Mouse (Mus musculus) layer of hippocampus, adult 2 months (tissue): ENCODE results near the gene Sec22a. TPM values are rescaled to one million over a fixed set of nuclear protein-coding genes. Genes with fewer than 3 reads are reported as not detected.
A peak's percentile ranks its signal among the peaks of the same experiment; 100 is the strongest.

Source experiments
- DNase-seq, 2 experiments: peaks; one replicate each; pipeline ENCODE4 v3.0.0; 2022; ENCODE audit warnings: low spot score in 2 of 2
- H3K27ac ChIP-seq: fragments of 200-600 bp; 2 replicates; pipeline ENCODE4 v1.8.1; 2022
- H3K4me3 ChIP-seq: fragments of 200-600 bp; 2 replicates; pipeline ENCODE4 v1.8.1; 2022; ENCODE audit warnings: mild to moderate bottlenecking
- CTCF ChIP-seq: fragments of 200-600 bp; conservative IDR thresholded peaks from 2 replicates; pipeline ENCODE4 v1.8.1; 2022; ENCODE audit warnings: antibody characterized with exemption, mild to moderate bottlenecking, moderate library complexity
- total RNA-seq, 2 experiments: library from RNA; stranded (reverse); gene quantifications; 2 replicates each; pipeline ENCODE4 v1.2.3; 2021

Sec22a gene
- total RNA-seq, 2 experiments from 2014 or later: 13.7 to 16.7 TPM

GRCm38 (mm10) chr16:35270353-35270934, 93.3 kb downstream of the Sec22a start:
- TF ChIP-seq CTCF: peak; percentile 95
- no peak overlapping the region for H3K27ac ChIP-seq
- peak; percentile 88 to 93 for DNase-seq
- H3K4me3 ChIP-seq: no peak overlapping the region

Other genes starting within 250 kb of the Sec22a start
- 10 to 100 TPM; 74.3 to 76.8 TPM for gene Adcy5, start 209.0 kb downstream of the Sec22a start, total RNA-seq
- 1 to 10 TPM; 3.0 to 3.8 TPM for gene Pdia5, start 127.0 kb upstream of the Sec22a start, total RNA-seq
- gene Sema5b, start 177.2 kb upstream of the Sec22a start, total RNA-seq: 10 to 100 TPM; 18.3 to 19.7 TPM